Mouse (Mus musculus) kidney, adult 2 months (tissue): ENCODE results near the gene Elmo1.

Source experiments
- CTCF ChIP-seq: fragments of 200-500 bp; conservative IDR thresholded peaks from 2 replicates; pipeline ENCODE4 v1.5.1; 2011; ENCODE audit warnings: low read depth, mild to moderate bottlenecking, control low read depth, low read length, moderate library complexity, mixed read lengths; ENCODE audit not compliant: insufficient read depth, insufficient read length
- POLR2A ChIP-seq: fragments of 200-500 bp; IDR thresholded peaks from one replicate; pipeline ENCODE4 v1.6.1; 2011; ENCODE audit warnings: low read depth, low read length, control low read depth

- TF ChIP-seq CTCF, result no peak
- TF ChIP-seq POLR2A, result no peak
These were observed 25.6 kb downstream of the Elmo1 start for GRCm38 (mm10) chr13:20116019-20116418.
